Mouse (Mus musculus): ENCODE data around the gene D8Ertd738e. TPM values are rescaled to one million over a fixed set of nuclear protein-coding genes. Genes with fewer than 3 reads are reported as not detected.

The D8Ertd738e gene
- 191 to 228 TPM (median 213 TPM) in 4 replicates for total RNA-seq (2023; ENCODE audit: inconsistent age)

DNA sequence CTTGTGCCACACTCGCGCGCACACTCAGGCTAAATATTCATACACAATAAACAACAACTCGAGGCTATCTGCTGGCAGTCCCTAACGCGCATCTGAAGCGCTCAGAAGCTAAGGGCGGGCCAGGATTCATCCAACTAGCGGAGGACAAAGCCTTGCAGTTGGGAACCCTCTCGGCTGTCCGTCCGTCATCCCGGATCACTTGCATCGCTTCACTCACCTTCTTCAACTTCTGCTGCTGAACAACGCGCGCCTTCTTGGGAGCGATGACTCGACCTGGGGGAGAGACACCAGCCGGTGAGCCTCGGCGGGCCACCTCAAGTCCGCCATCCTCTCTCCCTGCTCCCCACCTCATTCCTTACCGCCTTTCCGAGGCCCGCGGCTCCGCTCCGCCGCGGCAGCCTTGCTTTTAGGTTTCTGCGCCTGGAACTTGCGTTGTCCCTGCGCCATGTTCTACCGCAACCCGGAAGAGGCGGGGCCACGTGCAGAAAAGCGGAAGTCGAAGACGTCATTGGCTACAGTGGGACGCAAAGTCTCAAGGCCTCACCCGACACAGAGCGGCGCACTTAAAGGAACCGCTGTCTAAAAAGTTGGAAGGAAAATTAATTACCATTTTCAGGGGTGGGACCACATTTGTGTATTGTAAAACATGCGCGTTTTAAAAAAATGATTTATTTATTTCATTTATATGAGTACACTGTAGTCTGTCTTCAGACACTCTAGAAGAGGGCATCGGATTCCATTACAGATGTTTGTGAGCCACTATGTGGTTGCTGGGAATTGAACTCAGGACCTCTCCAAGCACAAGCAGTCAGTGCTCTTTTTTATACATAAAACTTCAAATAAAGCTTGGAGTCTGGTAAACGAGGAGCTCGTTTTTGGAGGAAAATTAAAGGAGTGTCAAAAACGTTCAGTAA is at the start of gene D8Ertd738e:
D8Ertd738e (minus strand) TSS at position 463 of the 914 bp plus-strand sequence.

DNA sequence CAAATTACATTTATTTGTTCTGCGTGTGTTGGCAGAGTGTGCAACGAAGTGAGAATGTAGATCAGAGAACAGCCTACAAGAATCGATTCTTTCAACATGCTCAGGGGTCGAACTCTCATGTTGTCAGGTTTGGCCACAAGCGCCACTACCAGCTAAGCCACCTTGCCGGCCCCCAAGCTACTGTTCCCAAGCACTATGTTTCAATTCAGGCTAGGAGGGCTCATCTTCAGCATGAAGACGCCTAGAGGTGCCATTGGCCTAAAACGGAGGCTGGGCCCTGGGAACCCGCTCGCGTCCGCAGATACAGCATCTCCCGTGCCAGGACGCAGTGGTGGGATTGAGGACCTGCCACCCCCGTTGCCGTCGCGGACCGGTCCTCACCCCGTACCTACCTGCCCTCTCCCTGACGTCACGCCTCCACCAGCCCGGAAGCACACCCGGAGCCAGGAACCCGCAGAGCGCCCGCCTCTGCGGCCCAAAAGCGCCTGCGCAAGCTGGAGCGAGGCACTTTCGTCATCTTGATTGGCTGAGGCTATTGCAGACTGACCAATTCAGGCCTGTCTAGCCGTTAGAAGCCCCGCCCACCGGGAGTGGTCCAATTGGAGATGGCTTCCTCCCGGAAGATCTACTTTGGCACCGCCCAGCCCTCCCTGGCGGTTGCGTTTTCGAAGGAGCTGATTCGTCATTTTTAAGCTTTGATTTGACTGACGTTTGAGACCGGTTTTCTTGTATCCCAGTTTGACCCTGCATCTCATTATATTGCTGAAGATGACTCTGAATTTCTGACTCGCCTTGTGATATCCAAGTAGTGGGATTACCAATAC is 20.6 kb upstream of the D8Ertd738e start, which contains the start of gene Ccdc130:
Ccdc130 (minus strand) TSS at position 431 of the 824 bp plus-strand sequence.

DNA sequence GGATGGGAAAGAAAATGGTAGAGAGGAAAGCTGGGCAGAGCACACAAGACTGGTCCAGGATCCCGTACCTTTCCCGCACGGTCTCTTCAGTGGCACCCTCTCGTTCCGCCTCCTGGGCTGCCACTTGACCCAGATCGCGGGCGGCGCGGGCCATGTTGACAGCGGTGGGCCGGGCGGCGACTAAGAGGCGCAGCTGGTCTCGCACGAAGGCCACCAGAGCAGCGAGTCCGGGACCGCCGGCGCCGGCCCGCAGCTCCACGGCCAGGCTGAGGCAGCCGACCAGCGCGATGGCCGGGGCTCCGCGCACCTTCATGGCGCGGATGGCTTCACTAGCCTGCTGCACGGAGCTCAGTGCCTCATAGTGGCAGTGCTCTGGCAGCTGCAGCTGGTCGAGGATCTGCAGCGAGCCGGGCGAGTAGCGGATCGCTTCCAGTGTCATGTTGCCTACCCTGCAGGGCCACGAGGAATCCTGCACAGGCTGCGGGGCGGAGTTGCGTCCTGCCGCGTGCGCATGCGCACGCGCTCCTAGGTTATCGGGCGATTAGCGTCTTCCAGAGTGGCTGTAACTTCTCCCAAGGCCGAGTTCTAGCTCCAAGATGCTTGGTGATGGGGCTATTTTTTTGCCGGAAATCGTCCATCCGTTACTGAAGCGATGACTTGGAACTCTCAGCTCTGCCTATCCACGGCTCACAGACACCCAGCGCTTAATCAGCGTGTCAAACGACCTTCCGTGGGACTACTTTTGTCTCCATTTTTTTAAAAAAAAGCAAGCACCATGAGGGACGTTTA is 7.5 kb upstream of the D8Ertd738e start, which contains the start of gene Mri1:
Mri1 (minus strand) TSS at position 505 of the 789 bp plus-strand sequence.

DNA sequence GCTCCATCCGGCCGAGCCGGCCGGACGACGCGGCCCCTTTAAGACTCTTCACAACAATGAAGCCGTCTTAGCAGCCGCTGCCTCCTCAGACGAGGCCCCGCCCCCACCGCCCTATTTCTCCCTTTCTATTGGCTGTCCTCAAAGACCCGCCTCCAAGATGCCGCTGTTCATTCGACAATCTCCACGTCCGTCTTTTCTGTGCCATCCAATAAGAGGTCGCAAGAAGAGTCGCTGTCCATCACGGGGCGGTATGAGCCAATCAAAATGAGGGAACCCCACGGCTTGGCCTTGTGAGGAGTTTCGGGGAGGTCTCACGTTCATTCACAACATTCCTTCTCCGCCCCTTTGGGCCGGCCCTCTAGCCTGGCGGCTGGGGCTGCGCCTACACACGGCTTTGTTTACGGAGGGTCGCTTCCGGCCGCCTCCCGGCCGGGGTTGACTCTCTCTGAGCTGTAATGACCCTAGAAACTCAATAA is 12.5 kb downstream of the D8Ertd738e start, which contains the start of gene Zswim4:
Zswim4 (minus strand) TSS at position 58 of the 476 bp plus-strand sequence.

Other genes starting within 250 kb of the D8Ertd738e start
- gene 1700067K01Rik, start 248.2 kb downstream of the D8Ertd738e start, total RNA-seq (2023; ENCODE audit: inconsistent age): 0.51 to 1.3 TPM (median 0.92 TPM) in 4 replicates
- not detected in 4 replicates for gene 2210011C24Rik, start 237.5 kb downstream of the D8Ertd738e start, total RNA-seq (2023; ENCODE audit: inconsistent age)
- gene Palm3, start 228.2 kb downstream of the D8Ertd738e start, total RNA-seq (2023; ENCODE audit: inconsistent age): 0.21 TPM in 1 of 4 replicates, not detected in the others
- 90.8 to 101 TPM (median 92.9 TPM) in 4 replicates for gene Il27ra, start 207.1 kb downstream of the D8Ertd738e start, total RNA-seq (2023; ENCODE audit: inconsistent age)
- gene Rln3, start 204.7 kb downstream of the D8Ertd738e start, total RNA-seq (2023; ENCODE audit: inconsistent age): not detected in 4 replicates
- gene Gm10643, start 184.6 kb downstream of the D8Ertd738e start, total RNA-seq (2023; ENCODE audit: inconsistent age): 6.1 to 8.0 TPM (median 6.4 TPM) in 4 replicates
- 86.3 to 95.7 TPM (median 91.8 TPM) in 4 replicates for gene Rfx1, start 182.9 kb downstream of the D8Ertd738e start, total RNA-seq (2023; ENCODE audit: inconsistent age)
- 48.9 to 55.8 TPM (median 52.6 TPM) in 4 replicates for gene Dcaf15, start 145.0 kb downstream of the D8Ertd738e start, total RNA-seq (2023; ENCODE audit: inconsistent age)
- gene Podnl1, start 123.7 kb downstream of the D8Ertd738e start, total RNA-seq (2023; ENCODE audit: inconsistent age): not detected in 4 replicates
- gene Cc2d1a, start 101.8 kb downstream of the D8Ertd738e start, total RNA-seq (2023; ENCODE audit: inconsistent age): 33.0 to 37.2 TPM (median 35.2 TPM) in 4 replicates
- 0.63 to 3.4 TPM (median 1.6 TPM) in 4 replicates for gene 4930432K21Rik, start 101.7 kb downstream of the D8Ertd738e start, total RNA-seq (2023; ENCODE audit: inconsistent age)
- gene Nanos3, start 64.5 kb downstream of the D8Ertd738e start, total RNA-seq (2023; ENCODE audit: inconsistent age): not detected in 4 replicates
- gene Zswim4, start 12.7 kb downstream of the D8Ertd738e start, total RNA-seq (2023; ENCODE audit: inconsistent age): 25.3 to 28.1 TPM (median 26.9 TPM) in 4 replicates
- 34.8 to 36.2 TPM (median 35.5 TPM) in 4 replicates for gene Mri1, start 7.6 kb upstream of the D8Ertd738e start, total RNA-seq (2023; ENCODE audit: inconsistent age)
- 18.9 to 30.9 TPM (median 25.3 TPM) in 4 replicates for gene Ccdc130, start 20.7 kb upstream of the D8Ertd738e start, total RNA-seq (2023; ENCODE audit: inconsistent age)
- 0.97 to 6.5 TPM (median 2.8 TPM) in 4 replicates for gene Cacna1a, start 138.7 kb upstream of the D8Ertd738e start, total RNA-seq (2023; ENCODE audit: inconsistent age)